Mouse (Mus musculus) thymus, postnatal 36 days (tissue): ENCODE measurements at regions not wholly inside any gene's neighbourhood (a gene's known extent, or its start where the extent isn't known, plus 50 kb on each side); places are given as distances from the start of the nearest gene placed in this dataset.

Source experiments
- DNase-seq, 2 experiments: peaks; one replicate each; pipeline ENCODE4 v3.0.0; 2022; ENCODE audit warnings: mixed read lengths in 2 of 2

DNA sequence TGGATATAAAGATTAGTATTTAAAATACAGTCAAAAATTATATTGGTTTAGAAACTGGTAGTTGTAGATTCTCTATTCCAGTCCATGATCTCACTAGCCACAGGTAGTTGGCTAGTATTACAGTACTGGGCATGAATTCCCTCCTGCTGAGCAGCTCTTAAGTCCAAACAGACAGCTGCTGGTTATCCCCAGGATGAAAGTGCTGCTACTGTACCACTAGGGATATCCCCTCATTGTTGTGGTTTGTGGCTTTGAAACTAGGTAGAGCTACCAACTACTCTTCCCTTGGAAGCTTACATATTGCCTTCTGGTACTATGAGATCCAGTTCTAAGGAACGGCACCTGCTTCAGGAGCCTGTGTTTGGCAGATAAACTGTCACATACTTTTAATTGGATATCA, 97.9 kb upstream of the Pter start:
- no peak for DNase-seq

DNA sequence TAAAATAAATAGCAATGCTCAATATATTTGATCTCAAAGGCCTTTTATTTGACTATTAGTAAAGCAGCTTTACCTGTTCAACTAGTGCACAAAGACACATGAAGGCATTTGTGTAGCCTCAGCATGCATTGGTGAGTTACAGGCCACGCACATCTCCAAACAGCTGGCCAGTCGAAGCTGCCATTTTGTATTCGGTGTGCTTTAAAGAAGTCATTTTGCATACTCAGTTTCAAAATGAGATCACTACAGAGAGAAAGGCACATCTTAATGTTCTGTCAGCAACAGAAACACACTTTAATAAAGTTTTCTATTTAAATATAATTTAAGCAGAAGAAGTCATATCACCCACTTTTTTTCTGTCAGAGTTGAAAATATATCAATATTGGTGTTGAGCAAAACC, 90.3 kb upstream of the Pter start:
- no peak for DNase-seq

DNA sequence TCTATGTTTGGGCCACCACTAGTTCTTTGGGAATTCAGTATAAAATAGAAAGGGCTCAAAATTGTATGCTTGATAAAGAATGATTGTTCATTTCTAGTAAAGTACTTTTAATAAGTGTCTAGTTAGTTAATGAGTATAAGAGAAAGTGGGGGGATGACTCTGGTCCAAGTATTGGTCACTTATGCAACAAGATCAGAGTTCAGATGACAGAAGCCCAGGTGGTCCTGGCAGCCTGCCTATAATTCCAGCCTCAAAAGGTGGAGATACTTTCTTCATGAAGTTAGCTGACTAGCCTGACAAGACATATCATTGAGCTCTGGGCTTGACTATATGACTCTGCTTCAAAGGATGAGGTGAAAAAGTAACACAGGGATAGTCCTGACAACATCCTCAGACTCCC, 57.3 kb upstream of the Pter start:
- DNase-seq, result no peak

DNA sequence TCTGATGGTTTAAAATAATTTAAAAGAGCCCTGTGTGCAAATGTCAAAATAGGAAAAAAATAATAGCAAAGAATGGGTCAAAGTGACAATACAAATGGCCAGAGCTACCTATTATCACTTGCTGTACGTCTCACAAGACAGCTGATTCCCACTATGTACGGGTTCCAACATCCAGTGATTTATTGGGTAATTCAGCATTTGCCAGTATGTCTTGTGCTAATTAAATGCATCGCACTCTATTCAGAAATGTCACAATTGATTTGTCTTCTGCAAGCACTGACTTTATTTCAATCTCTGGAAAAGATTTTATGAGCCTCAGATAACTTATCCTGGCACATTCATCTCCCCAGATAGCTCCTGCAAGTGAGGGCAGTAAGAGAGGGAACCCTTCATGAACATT, 55.1 kb upstream of the Pter start:
- no peak for DNase-seq
